Mouse (Mus musculus) kidney, postnatal 4 days (tissue): ENCODE measurements at regions not wholly inside any gene's neighbourhood (a gene's known extent, or its start where the extent isn't known, plus 50 kb on each side); places are given as distances from the start of the nearest gene placed in this dataset.
"Not testable (repeated sequence)": the region's sequence is repeated elsewhere in the genome, so short reads cannot be mapped to it uniquely, and the experiment has no call there.

Source experiments
- DNase-seq, 2 experiments: peaks; one replicate each; pipeline ENCODE4 v3.0.0; 2021; ENCODE audit warnings: mixed read lengths in 2 of 2

DNA sequence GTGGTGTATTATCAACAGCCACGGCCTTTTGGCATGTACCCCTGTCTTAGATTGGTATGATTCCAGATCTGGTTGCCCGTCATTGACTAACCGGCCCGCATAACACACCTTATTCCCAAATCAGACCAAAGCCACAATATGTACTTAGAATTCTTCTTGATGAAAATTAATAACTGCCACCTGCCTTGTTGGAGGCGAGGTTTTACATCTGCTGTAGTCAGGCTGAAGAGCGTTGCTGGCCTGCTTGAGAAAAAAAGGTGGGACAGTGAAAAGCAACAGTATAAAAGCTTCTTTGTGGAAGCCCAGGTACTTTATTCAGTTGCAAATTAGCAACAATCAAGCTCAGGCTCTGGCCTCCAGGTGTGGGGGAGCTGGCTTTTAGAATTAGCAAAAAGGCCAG lies 223.6 kb upstream of the Car8 start:
- not testable (repeated sequence) for DNase-seq

DNA sequence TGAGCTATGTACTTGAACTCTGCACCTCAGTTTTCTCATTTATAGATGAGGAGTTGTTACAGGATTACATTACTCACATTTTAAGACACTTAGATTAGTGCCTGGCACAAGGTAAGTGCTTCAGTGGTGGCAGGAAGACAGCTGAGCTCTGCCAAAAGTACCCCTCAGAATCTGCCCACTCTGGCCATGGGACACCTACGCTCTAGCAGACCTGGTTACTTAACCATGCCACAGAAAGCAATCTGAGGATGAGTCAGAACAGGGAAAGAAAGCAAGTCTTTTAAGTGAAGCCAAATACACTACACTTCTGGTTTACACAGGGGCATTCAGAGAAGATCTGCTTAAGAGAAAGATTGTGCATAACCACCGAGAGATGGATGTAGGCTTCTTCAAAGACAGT lies 215.5 kb upstream of the Car8 start:
- no peak for DNase-seq

DNA sequence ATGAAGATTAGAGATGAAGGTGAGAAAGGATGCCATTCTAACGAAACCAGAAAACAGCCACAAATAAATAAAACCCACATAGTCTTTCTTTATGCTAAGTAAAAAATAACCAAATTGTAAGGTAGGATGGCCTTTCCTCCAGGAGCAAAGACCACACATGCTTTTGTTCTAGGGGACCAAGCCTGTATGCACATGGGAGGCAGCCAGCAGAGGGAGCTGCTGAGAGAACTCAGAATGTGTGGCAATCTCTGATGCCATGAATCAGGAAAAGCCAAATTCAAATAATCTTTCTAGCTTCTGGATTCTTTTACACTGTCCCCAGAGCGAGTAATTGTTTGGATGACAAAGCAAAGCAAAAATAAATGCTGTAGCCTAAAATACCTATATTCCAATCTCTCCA lies 193.6 kb upstream of the Car8 start:
- DNase-seq, result peak; percentile 68 to 70

DNA sequence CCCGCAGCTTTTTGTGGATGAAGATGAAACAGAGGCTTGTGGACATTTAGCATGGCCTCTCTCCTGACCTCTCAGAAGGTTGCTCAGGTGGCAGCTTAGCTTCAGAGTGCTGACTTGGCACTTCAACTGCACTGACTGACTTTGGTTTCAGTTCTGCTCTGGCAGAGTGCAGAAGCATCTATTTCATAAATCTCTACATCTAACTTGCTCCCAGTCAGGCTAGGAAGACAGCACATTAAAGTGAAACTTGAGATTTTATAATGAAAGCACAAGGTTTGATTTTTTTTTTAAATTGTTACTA lies 192.1 kb upstream of the Car8 start:
- no peak for DNase-seq

DNA sequence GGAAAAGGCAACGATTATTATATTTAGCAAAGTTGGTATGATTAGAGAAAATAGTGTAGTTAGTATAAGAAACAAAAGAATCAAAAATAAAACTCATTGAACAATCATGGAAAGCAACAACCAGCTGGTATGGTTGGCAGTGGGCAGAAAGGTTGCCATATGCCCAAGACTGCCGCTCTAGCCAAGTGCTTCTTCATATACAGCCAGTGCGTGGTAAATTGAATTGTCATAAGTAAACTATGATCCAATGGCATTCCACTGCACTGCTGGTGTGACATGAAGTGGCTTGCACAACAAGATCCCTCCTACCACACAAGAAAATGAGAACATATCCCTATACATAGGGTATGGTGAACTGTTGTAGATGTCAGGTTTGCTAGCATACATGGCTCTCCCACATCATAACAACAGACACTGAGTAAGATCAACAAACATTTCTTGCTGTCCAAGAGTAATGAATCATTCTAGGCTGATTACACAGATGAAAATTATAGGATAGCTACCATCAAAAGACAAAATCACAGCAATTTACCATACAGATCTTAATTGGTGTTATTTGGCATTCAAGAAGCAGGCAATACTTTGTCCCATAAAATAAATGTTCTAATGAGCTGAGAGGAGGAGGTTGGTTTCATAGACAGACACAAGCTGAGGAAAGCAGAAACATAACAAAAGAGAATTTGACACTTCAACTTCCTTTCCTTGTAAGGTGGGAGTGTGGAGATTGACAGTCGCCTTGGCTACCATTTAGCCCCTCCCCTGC lies 191.6 kb upstream of the Car8 start:
- no peak for DNase-seq

DNA sequence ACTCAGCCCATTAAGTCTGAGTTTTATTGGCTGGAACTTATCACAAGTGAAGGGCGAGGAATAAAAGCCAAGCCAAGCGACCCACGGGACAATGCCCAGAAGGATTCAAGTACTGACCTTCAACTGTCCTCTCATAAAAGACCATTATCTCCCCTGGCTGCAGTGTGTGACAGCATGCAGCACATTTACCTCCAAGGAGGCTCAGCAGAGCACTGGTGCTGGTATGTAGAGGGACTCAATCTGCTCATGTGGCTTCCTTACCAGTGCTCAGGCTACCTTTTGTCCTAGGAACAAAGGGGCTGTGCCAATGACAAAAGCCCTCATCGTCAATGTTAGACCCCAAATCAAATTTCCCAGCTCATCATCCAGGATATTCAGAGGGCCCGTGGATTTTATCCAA lies 190.9 kb upstream of the Car8 start:
- DNase-seq, result no peak

DNA sequence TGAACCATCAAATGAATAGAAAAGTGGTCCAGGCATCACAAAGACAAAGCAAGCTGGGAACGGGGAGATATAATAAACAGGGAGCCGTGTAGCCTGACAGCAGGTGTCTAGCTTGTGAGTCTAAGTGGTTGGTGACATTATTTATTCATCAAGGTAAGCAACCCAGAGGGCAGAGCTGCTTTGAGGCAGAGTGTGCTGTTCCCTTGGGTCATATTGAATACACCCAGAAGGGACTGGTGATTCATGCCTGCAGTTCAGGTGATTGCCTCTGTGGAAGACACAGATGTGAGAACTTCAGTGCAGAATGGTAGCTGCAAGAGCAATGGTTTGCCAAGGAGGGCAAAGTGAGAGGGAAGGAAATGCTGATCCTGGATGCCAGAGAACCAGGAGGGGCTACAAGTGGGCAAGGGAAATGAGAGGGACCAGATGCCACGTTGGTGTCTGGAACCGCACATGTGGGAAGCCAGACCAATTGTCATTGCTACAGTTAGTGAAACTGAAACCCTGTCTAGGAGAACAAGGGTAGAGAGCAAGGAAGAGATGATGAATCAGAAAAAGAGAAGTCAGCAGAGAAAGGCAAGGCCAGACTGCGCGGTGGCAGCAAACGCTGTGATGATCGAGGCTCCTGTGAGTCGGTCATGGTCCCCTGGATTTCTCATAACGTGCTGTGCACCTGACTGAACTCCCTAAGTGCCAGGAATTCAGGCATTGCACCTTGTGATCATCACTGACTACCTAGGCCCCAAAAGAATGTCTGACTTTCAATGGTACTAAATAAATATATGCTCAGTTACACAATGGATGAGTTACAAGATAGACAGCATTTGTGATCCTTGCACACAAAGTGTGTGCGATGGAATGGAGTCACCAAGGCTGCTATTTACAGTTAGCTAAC lies 190.0 kb upstream of the Car8 start:
- DNase-seq, result no peak

DNA sequence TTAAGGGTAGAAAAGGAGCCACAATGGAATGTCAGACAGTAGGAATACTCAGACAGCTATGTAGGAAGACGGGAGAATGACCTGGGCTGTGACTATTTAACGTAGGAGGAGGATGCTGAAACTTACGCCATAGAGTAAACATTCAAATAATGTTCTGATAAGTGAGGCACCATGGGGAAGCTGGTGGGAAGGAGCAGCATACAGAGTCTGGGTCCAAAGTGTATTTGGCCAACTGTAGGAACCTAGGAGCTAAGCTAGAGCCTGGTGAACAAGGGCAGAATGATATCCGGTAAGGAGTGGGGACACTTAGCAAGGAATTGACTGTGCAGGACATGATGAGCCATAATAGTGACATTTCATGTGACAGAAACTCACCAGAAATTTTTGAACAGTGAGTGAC lies 189.0 kb upstream of the Car8 start:
- no peak for DNase-seq

DNA sequence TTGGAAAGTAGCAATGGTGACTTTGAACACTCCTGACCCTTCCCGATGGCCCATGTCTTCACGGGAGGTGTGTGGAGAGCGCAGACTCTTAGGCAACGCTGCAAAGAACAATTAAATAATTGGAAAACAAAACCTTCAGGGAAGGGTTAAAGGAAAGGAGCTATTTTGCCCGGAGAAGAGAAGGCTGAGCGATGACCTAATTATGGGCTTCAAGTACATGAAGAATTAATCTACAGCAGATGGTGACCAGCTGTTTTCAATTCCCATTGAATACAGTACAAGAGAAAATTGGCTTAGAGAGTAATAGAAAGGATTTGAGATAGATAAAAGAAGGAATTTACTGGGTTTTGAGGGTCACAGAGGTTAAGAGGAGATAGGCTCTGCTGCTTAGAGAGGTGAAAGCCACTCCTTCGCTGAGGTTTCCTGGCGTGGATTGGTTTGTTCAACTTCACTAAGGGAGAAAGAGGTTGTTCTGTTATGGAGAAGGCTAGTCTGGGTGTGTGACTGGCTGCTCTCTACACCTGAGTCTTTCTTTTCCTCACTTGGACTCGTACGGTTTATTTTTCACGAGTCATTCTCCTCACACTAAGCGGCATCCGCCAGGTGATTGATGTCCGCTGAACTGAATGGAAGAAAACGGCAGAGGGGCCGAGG lies 184.7 kb upstream of the Car8 start:
- DNase-seq, result no peak

DNA sequence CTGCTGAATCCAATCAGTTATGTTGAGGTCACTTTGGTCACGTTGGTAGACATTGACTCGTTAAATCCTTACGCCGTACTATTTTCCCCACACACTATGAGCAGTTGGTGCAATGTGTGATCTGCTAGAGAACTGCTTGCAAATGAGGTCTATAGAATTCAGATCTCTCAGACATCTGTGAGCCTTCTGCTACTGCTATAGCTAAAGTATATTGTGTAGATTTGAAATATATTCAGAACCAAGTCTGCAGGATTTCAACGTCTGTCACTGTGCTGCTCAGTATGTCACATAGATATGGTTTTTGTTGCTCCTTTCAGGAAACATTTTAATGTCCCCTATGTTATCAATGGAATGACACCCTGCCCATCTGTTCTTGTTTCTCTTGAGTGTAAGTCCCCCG lies 182.4 kb upstream of the Car8 start:
- DNase-seq, result no peak

DNA sequence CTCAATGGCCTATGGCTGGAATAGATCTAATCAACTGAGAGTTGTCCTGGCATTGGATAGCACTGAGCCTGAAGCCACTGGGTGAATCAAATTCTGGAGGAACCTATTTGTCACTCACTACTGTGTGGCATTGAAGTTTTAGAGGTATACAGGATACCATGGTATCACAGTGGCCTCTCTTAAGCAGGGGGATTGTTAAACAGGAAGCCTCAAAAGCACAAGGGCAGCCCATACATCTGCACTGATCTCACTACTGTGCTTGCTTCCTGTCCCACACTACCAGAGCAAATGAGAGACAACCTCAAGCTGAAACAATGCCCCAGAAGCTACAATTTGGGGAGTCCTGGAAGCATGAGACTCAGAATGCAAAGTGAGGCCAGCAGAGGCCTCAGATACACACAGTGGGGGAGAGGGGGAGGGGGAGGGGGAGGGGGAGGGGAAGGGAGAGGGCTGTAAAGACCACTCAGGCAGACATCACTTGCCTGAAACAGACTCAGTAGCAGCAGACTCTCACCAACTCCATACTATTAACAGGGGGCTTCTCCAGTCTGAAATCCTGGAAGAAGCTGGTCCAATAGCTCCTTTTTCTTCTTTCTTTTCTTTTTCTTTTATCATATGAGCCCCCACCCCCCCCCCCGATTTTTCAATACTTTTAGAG lies 179.7 kb upstream of the Car8 start:
- DNase-seq, result no peak

DNA sequence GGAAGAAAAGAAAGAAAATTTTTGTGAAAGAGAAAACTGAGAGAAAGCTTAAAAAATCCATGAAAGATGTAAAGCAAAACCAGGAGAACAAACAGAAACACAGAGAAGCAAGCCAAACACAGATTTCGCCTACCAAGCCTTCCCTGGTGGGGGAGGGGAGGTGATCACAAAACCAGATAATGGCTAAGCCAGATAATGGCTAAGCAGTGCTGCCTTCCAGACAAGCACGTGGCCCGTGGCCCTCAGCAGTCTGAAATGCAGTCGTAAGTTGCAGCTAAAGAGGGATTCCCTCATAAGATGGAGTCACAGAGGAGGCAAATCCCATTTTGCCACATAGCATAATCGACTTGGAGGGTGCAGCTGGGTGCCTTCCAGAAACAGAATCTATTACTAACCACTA lies 179.0 kb upstream of the Car8 start:
- no peak for DNase-seq

DNA sequence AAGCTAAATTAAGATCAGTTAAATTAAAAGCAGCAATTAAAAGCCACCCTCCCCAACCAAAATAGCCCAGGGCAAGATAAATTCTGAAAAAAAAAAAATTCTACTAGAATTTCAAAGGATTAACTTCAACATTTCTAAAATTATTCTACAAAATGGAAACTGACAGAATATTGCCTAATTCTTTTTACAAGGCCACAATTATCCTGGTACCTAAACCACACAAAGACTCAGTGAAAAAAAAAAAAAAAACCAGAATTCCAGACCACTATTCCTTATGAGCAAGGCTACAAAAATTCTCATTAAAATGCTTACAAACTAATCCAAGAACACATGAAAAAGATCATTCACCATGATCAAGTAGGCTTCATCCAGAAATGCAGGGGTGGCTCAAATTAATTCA lies 174.5 kb upstream of the Car8 start:
- no peak for DNase-seq

DNA sequence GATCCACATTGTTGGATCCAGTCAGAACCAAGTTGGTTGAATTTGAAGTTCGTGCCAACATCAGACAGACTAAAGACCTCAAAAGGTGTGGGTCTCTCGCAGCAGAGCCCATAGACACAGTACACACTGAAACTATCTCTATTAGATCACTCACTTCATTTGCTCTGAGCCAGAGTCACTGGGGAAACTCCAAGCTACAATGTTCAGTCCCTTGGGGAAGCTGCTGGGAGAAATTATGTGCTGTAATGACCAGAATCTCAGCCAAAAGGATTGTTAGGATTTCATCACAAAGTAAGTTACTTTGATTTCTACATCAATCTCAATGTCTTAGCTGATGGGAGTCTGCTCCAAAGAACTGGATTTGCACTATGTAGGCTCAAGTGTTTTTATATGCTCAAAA lies 161.2 kb upstream of the Car8 start:
- no peak for DNase-seq

DNA sequence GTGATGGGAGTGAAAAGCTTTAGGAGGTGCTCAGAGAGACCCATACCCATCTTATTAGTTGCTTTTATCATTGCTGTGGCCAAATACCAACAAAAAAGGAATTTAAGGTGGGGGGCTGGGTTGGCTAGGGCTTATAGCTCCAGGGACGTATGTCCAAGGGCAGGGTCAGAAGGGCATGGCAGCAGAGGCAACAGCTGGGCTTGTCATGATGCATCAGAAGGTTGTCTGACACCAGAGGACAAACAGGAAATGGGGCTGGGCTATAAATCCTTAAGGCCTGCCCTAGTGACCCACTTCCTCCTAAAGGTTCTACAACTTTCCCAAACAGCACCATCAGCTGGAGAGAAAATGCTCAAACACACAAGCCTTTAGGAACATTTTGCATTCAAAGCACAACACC lies 160.6 kb upstream of the Car8 start:
- DNase-seq, result no peak

DNA sequence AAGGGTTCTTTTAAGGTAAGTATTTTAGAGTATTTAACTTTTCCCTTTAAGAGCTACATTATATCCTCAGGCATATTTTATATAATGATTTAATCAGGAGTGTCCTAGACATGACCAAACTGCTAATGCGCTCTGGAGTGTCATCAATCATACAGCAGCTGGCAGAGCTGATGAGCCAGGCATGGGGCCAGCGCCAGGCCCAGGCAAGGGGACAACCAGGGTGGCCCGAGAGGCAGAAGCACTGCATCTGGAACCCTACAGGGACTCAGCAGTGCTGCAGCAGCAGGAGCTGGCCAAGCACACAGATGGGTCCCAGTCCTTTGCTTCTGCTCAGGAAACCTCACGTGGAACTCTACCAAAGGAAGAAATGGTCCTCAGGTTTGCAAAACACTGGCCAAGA lies 160.1 kb upstream of the Car8 start:
- peak in 1 of 2 experiments; percentile 16 for DNase-seq

DNA sequence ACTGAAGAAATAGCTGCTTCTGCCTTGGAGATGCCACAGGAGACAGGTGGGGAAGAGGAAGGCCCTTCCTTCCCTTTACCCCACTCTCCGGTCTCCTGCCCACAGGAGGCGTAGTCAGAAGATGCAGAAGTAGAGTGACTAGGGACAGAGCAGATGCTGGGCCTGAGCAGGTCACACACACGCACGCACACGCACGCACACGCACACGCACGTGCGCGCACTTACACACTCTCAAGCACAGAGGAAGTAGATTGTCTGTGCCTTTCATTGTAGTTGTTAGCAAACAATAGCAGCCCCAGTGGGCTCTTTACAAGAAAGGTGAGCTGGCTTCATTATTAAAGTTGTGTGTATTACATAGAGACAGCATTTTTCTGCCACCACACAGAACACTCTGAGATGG lies 144.3 kb upstream of the Car8 start:
- no peak for DNase-seq

DNA sequence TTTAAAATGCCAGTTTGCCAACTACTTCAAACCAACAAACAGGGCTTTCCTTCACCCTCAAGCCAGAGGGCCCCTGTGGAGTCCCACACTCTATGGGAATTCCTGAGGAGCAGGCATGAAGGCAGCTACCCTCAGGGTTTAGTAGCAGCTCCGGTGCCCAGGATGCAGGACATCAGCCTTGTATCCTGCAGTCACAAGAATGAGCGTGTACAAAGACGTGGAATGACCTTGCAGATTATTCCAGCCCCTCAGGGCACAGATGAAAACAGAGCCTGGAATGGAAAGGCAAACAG lies 143.2 kb upstream of the Car8 start:
- DNase-seq, result no peak

DNA sequence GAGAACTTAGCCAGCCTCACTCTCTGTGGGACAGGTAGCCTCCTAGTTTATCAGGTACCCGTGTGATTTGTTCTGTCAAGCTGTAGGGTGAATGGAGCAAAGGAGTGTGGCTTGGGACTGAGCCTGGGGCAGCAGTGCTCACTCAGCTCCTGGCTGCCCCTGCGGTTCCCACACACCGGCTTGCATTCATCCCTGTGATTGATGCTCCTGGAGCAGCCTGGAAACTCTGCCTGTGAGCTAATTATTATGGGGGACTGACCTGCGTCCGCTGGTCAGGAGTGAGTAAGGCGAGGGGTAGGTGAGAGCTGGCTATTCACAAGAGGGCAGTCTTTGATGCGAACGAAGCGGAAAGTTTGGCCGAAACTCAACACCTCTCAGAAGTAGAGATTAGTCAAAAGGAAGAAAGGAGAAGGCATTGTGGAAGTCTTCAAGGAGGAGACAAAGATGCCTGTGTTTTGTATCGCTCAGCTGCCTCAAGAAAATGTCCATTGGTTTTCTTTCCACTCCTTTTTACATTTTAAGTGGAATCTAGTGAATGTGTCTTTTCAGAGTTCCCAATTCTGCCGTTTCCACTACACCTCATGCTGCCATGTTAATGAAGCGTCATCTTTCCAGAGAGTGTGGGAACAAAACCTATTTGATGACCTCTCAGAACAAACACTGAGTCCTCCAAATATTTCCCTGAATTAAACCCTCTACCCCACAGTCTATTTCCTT lies 142.7 kb upstream of the Car8 start:
- peak; percentile 14 to 20 for DNase-seq

DNA sequence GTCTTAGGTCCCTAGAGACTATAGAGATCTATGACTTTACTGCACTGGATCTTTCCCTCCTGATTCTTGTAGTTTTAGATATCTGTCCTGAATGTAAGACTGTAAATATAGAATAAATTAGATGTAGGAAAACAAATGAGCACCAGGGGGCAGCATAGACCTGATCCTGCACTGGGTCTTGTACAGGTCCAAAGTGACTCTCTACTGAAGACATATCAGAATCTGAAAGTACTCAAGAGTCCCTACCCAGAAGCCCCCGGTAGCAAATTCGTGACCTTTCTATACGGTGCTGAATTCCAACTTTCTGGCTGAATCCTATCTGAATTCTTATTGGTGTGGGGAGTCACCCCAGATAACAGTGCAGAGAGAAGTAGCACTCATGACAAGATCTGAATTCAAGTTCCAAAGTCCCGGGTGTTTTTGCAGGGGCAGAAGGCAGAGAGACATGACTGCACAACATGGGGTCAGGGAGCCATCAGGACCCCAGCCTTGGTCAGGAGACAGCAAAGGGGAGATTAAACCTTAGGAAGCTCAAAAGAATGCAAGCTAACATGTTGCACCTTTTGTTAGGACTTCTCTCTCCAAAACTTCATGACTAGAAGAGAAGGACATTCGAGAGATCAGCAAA lies 142.0 kb upstream of the Car8 start:
- peak; percentile 59 to 67 for DNase-seq

DNA sequence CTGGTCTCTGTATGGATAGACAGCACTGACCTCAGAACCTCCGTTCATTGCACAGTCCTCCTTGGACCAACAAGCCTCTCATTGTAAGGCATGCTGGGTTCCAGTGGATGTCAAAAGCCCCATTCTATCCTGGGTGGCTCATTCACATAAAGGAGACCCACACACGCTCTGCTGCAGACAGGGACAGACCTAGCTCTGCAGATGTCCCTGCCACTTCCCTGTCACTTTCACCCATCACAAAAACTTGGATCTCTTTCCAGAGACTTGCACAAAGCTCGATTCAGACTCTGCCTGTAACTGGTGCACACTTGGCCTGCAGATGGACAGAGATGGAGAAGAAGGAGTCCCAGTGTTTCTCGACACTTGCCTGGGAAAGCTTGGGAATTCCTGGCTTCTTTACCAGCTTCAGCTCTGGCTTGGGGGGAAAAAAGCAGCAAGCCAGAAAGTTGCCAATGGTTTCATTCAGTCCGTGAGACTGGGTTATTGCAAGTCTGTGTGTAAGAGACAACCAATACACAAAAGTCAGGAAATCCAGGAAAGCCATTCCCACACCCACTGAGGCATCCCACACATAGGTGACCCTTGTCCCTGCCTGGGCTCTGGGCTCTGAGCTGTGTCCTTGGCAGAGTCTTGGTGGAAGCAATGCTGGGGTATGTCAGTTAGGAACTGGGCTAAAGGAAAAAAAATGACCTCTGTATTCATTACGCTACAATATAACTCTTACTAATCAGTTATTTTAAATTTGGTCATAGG lies 136.1 kb upstream of the Car8 start:
- no peak for DNase-seq

DNA sequence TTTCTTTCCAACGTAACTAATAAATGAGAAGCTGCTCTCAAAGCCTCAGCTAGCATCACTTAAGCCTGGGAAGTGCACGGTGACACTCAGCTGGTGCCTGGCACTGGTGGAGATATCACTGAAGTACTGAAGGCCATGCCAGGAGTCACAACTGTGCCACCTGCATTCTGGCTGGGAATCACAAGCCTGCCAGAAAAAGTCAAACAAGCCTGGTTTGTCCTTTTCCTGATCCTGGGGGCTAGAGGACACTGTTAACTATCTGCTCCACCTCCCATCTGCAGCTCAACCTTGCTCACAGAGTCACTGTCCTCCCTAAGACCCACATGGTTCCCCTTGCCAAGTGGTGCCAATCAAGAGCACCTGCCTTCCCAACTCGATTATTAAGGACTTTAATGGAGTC lies 135.2 kb upstream of the Car8 start:
- DNase-seq, result no peak
